Mouse (Mus musculus) CD4-positive, CD25-positive, alpha-beta regulatory T cell (primary cell): ENCODE measurements around the gene Btrc. TPM values are rescaled to one million over a fixed set of nuclear protein-coding genes. Genes with fewer than 3 reads are reported as not detected.

Experiments
- polyA plus RNA-seq: library from polyadenylated mRNA; unstranded; fragments of 100-300 nt; shearing (Covaris generic); gene quantifications from one replicate; pipeline ENCODE4 v1.2.1, GENCODE M21; 2017

Gene Btrc
- 33.3 TPM for polyA plus RNA-seq

GRCm38 (mm10) chr19:45363384-45363926 is at the start of gene Btrc:
TSS of gene Btrc (plus strand) at chr19:45363734.

GRCm38 (mm10) chr19:45560153-45560890 is 196.8 kb downstream of the Btrc start, which contains the start of the genes Poll and Gm17018:
TSS of gene Poll (minus strand) at chr19:45560531.
TSS of gene Gm17018 (plus strand) at chr19:45560615.

Other genes starting within 250 kb of the Btrc start
- not detected for gene Tlx1, start 213.1 kb upstream of the Btrc start, polyA plus RNA-seq
- gene Lbx1, start 127.9 kb upstream of the Btrc start, polyA plus RNA-seq = not detected
- 14.6 TPM for gene Poll, start 196.8 kb downstream of the Btrc start, polyA plus RNA-seq
- gene Gm17018, start 196.9 kb downstream of the Btrc start, polyA plus RNA-seq = 48.8 TPM